Mouse (Mus musculus) gastrocnemius, adult 2 months (tissue): ENCODE results near the gene Nrip1. TPM values are rescaled to one million over a fixed set of nuclear protein-coding genes. Genes with fewer than 3 reads are reported as not detected.

Experiments used
- DNase-seq: peaks from one replicate; pipeline ENCODE4 v3.0.0; 2022
- H3K27ac ChIP-seq: fragments of 200-600 bp; 2 replicates; pipeline ENCODE4 v1.8.1; 2022; ENCODE audit warnings: mild to moderate bottlenecking
- H3K4me3 ChIP-seq: fragments of 200-600 bp; 2 replicates; pipeline ENCODE4 v1.8.1; 2022; ENCODE audit warnings: mild to moderate bottlenecking, moderate library complexity
- CTCF ChIP-seq: fragments of 200-600 bp; IDR thresholded peaks from 2 replicates; pipeline ENCODE4 v1.8.1; 2022; ENCODE audit warnings: antibody characterized with exemption, mild to moderate bottlenecking, moderate library complexity
- intact Hi-C: fragments of 180-260 bp; cut with DNase I; formaldehyde crosslinking; loops from one replicate; pipeline ENCODE4 v1.15.1; 2025
- total RNA-seq, 2 experiments: library from RNA; stranded (reverse); gene quantifications; 2 replicates each; pipeline ENCODE4 v1.2.3; 2021

Gene Nrip1
- total RNA-seq, 2 experiments from 2014 or later = 38.7 to 38.9 TPM

GRCm38 (mm10) chr16:76336932-76337331, 36.7 kb downstream of the Nrip1 start:
- TF ChIP-seq CTCF = no peak
- H3K27ac ChIP-seq = no peak overlapping the region
- intact Hi-C loops = no loop called here
- no peak for DNase-seq
- H3K4me3 ChIP-seq = no peak overlapping the region

- DNase-seq = no peak
- no peak overlapping the region for H3K27ac ChIP-seq
- no peak overlapping the region for H3K4me3 ChIP-seq
- intact Hi-C loops = no loop called here
- no peak for TF ChIP-seq CTCF
Measured at GRCm38 (mm10) chr16:76335913-76336312, 37.7 kb downstream of the Nrip1 start.

- Histone ChIP-seq H3K27ac (peak overlapping the region; percentile 16; the same call in 1 of the 2 replicates), H3K4me3 (no peak overlapping the region)
- intact Hi-C loops = no loop called here
- TF ChIP-seq CTCF = no peak
- no peak for DNase-seq
Measured at GRCm38 (mm10) chr16:76332127-76332526, 41.5 kb downstream of the Nrip1 start.

DNA sequence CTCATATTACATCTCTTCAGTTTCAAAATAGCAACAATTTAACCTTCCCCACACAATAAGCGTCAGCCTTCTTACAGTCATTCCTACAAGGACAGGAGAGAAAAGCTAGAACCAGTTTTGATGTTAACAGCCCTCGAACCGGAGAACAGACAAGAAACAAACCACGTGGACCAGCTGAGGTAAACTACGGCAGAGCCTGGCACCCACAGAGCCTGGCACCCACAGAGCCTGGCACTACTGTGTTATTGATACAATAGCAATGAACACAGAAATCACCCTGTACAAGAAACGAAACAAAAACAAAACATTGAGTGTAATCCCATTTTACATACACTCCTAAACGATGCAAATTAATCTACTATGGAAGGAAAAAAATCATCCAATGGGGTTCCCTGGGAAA, 42.4 kb downstream of the Nrip1 start:
- no peak for DNase-seq
- TF ChIP-seq CTCF = no peak
- H3K27ac ChIP-seq = no peak overlapping the region
- intact Hi-C loops = no loop called here
- H3K4me3 ChIP-seq = no peak overlapping the region

DNA sequence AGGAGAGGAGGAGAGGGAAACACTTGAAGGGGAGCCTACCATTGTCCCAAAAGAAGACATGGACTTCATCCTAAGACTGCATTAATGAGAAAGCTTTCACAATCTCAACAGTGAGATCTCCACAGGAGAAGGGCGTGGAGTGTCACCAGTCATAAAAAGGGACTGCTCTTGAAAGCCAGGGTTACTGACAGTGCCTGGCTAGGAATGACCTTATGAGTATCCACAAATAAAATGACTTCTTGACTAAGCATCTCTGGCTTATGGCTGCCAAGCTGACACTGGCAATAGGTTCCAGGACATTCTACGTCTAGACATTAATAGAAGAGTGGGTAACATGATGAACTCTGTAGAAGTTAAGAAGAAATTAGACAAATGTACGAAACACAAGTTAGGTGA, 48.3 kb downstream of the Nrip1 start:
- Histone ChIP-seq H3K27ac (peak overlapping the region; percentile 81), H3K4me3 (no peak overlapping the region)
- no peak for TF ChIP-seq CTCF
- DNase-seq = peak; percentile 53
- intact Hi-C loops = loop anchor here (5.0 to 10.0 kb wide), 2 partner anchors 47 to 109 kb away; partner anchors contain the start of gene Nrip1

GRCm38 (mm10) chr16:76324411-76325314, 49.0 kb downstream of the Nrip1 start:
- intact Hi-C loops = loop anchor here (5.0 to 10.0 kb wide), 2 partner anchors 48 to 110 kb away; partner anchors contain the start of gene Nrip1
- peak; percentile 82 for DNase-seq
- H3K27ac ChIP-seq = peak overlapping the region; percentile 81

GRCm38 (mm10) chr16:76323594-76324307, 49.9 kb downstream of the Nrip1 start:
- no peak for TF ChIP-seq CTCF
- Histone ChIP-seq H3K27ac (peak overlapping the region; percentile 81), H3K4me3 (no peak overlapping the region)
- no peak for DNase-seq
- intact Hi-C loops = loop anchor here (10.0 kb wide), 1 partner anchor 111 kb away; no protein-coding TSS in a partner anchor

More at GRCm38 (mm10) chr16:76324411-76325314, 49.0 kb downstream of the Nrip1 start:
- H3K4me3 ChIP-seq = no peak overlapping the region
- TF ChIP-seq CTCF = no peak

- DNase-seq = no peak
- intact Hi-C loops = loop anchor here (10.0 kb wide), 1 partner anchor 112 kb away; no protein-coding TSS in a partner anchor
- Histone ChIP-seq H3K4me3 (no peak overlapping the region), H3K27ac (peak overlapping the region; percentile 43; the same call in 1 of the 2 replicates)
- no peak for TF ChIP-seq CTCF
Measured at GRCm38 (mm10) chr16:76323141-76323540, 50.5 kb downstream of the Nrip1 start.

DNA sequence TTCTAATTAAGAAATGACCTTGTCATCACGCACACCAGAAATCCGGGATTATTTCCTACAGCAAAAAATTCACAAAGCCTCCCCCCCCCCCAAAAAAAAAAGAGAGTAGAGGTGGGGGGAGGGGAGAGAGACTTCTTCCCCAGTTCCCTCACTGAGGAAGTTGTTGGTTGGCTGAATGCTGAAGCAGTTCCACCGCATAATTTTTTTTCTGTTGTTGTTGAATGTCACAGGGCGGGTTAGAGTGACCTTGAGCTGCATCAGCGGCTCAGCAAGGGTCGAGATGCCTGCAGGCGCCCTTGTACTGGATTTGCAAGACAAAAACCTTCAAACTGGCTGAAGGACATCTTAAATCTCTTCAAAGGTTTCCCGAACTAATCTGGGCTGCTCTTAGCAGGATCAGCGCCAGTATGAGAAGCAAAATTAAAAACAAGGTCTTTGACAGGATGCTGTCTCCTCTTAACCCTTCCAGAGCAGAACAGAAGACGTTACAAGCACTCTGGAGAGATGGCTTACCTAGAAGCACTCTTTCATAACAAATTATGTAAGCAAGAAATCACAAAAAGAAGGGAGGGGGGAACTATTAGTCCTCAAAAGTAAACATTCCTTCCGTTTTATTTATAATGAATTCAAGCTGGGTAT, 52.0 kb downstream of the Nrip1 start:
- no peak for TF ChIP-seq CTCF
- H3K4me3 ChIP-seq = peak overlapping the region; percentile 29; the same call in 1 of the 2 replicates
- intact Hi-C loops = loop anchor here (10.0 kb wide), 1 partner anchor 113 kb away; no protein-coding TSS in a partner anchor
- DNase-seq = no peak
- peak overlapping the region; percentile 65 for H3K27ac ChIP-seq

DNA sequence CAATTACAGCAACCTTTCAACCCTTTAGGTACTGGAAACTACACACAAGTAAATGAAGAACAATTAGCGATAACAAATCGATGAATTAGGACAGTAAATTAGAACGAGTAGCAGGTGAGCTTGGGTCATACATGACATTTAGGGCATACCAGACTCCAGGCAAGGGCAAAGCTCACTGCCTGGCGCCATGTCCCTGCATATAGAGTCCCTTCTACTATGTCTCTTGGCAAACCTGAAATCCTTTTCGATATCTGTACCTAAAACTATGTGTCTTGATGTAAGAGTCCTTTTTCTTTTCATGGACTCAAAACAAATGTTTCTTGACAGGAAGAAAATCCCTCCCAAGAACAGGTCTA, 53.5 kb downstream of the Nrip1 start:
- TF ChIP-seq CTCF = no peak
- Histone ChIP-seq H3K4me3 (no peak overlapping the region), H3K27ac (peak overlapping the region; percentile 9; the same call in 1 of the 2 replicates)
- DNase-seq = no peak
- intact Hi-C loops = loop anchor here (10.0 kb wide), 1 partner anchor 115 kb away; no protein-coding TSS in a partner anchor

- TF ChIP-seq CTCF = no peak
- no peak for DNase-seq
- no peak overlapping the region for H3K4me3 ChIP-seq
- peak overlapping the region; percentile 9; the same call in 1 of the 2 replicates for H3K27ac ChIP-seq
- intact Hi-C loops = loop anchor here (10.0 kb wide), 1 partner anchor 115 kb away; no protein-coding TSS in a partner anchor
Measured at GRCm38 (mm10) chr16:76319364-76320117, 54.1 kb downstream of the Nrip1 start.
